Mouse (Mus musculus): ENCODE measurements around the gene Kel. TPM values are rescaled to one million over a fixed set of nuclear protein-coding genes. Genes with fewer than 3 reads are reported as not detected.

Gene Kel
- polyA plus RNA-seq, 1 experiment from 2014 or later = 53.1 TPM

- Histone ChIP-seq H3K4me2 (peak overlapping the region; percentile 24; the same call in 1 of the 2 replicates), H3K4me3 (ENCODE audit: low read depth, low read length) (peak overlapping the region; percentile 40), H3K9ac (ENCODE audit: low read depth, low read length) (peak overlapping the region; percentile 63; the same call in 1 of the 2 replicates), H3K4me1 (ENCODE audit: control insufficient read depth, insufficient read depth, low read length) (no peaks in the 10 kb centered on the region), H3K27ac (ENCODE audit: low read depth, low read length) (peak overlapping the region; percentile 77; the same call in 1 of the 2 replicates), H3K9me3 (replicated peaks; ENCODE audit: control insufficient read depth, low read length) (no peaks in the 10 kb centered on the region), H3K36me3 (ENCODE audit: control insufficient read depth, insufficient read depth, low read length) (no peaks in the 10 kb centered on the region), H3K27me3 (ENCODE audit: control insufficient read depth, insufficient read depth, low read length) (no peaks in the 10 kb centered on the region)
- 73% methylated on average over 2 of the region's 2 CpGs for WGBS (ENCODE audit: insufficient replicate concordance)
- peak; percentile 71 for ATAC-seq (replicated peaks; ENCODE audit: insufficient number of reproducible peaks, low FRiP score, low TSS enrichment)
These were observed 1.2 kb downstream of the Kel start for GRCm38 (mm10) chr6:41702928-41703327.

- Histone ChIP-seq H3K9ac (ENCODE audit: low read depth, low read length) (peak overlapping the region; percentile 46; the same call in 1 of the 2 replicates), H3K36me3 (ENCODE audit: control insufficient read depth, insufficient read depth, low read length) (no peaks in the 10 kb centered on the region), H3K9me3 (replicated peaks; ENCODE audit: control insufficient read depth, low read length) (no peaks in the 10 kb centered on the region), H3K27ac (ENCODE audit: low read depth, low read length) (no peak overlapping the region), H3K27me3 (ENCODE audit: control insufficient read depth, insufficient read depth, low read length) (no peaks in the 10 kb centered on the region), H3K4me1 (ENCODE audit: control insufficient read depth, insufficient read depth, low read length) (no peaks in the 10 kb centered on the region), H3K4me2 (no peak overlapping the region), H3K4me3 (ENCODE audit: low read depth, low read length) (peak overlapping the region; percentile 40)
- ATAC-seq (replicated peaks; ENCODE audit: insufficient number of reproducible peaks, low FRiP score, low TSS enrichment) = no peak
- WGBS (ENCODE audit: insufficient replicate concordance) = 43% methylated on average over 1 of the region's 1 CpGs
These were observed 2.9 kb downstream of the Kel start for GRCm38 (mm10) chr6:41701245-41701644.

GRCm38 (mm10) chr6:41694407-41694806 lies 9.7 kb downstream of the Kel start:
- WGBS (ENCODE audit: insufficient replicate concordance) = 74% methylated on average over 1 of the region's 1 CpGs
- Histone ChIP-seq H3K27ac (ENCODE audit: low read depth, low read length) (no peak overlapping the region), H3K4me2 (no peak overlapping the region), H3K9ac (ENCODE audit: low read depth, low read length) (no peak overlapping the region), H3K9me3 (replicated peaks; ENCODE audit: control insufficient read depth, low read length) (no peaks in the 10 kb centered on the region), H3K36me3 (ENCODE audit: control insufficient read depth, insufficient read depth, low read length) (no peaks in the 10 kb centered on the region), H3K4me3 (ENCODE audit: low read depth, low read length) (no peak overlapping the region), H3K27me3 (ENCODE audit: control insufficient read depth, insufficient read depth, low read length) (no peaks in the 10 kb centered on the region), H3K4me1 (ENCODE audit: control insufficient read depth, insufficient read depth, low read length) (no peaks in the 10 kb centered on the region)
- no peak for ATAC-seq (replicated peaks; ENCODE audit: insufficient number of reproducible peaks, low FRiP score, low TSS enrichment)

GRCm38 (mm10) chr6:41692200-41692599 lies 11.9 kb downstream of the Kel start:
- Histone ChIP-seq H3K4me1 (ENCODE audit: control insufficient read depth, insufficient read depth, low read length) (no peaks in the 10 kb centered on the region), H3K4me3 (ENCODE audit: low read depth, low read length) (no peak overlapping the region), H3K4me2 (no peak overlapping the region), H3K27me3 (ENCODE audit: control insufficient read depth, insufficient read depth, low read length) (no peaks in the 10 kb centered on the region), H3K36me3 (ENCODE audit: control insufficient read depth, insufficient read depth, low read length) (no peaks in the 10 kb centered on the region), H3K9me3 (replicated peaks; ENCODE audit: control insufficient read depth, low read length) (no peaks in the 10 kb centered on the region), H3K9ac (ENCODE audit: low read depth, low read length) (no peak overlapping the region), H3K27ac (ENCODE audit: low read depth, low read length) (no peak overlapping the region)
- ATAC-seq (replicated peaks; ENCODE audit: insufficient number of reproducible peaks, low FRiP score, low TSS enrichment) = no peak

- H3K4me3 ChIP-seq (ENCODE audit: low read depth, low read length) = no peak overlapping the region
- H3K36me3 ChIP-seq (ENCODE audit: control insufficient read depth, insufficient read depth, low read length) = no peaks in the 10 kb centered on the region
- H3K9me3 ChIP-seq (replicated peaks; ENCODE audit: control insufficient read depth, low read length) = no peaks in the 10 kb centered on the region
- WGBS (ENCODE audit: insufficient replicate concordance) = 80% methylated on average over 3 of the region's 3 CpGs
- H3K27me3 ChIP-seq (ENCODE audit: control insufficient read depth, insufficient read depth, low read length) = no peaks in the 10 kb centered on the region
- no peak overlapping the region for H3K9ac ChIP-seq (ENCODE audit: low read depth, low read length)
- H3K4me2 ChIP-seq = no peak overlapping the region
- H3K4me1 ChIP-seq (ENCODE audit: control insufficient read depth, insufficient read depth, low read length) = no peaks in the 10 kb centered on the region
- no peak for ATAC-seq (replicated peaks; ENCODE audit: insufficient number of reproducible peaks, low FRiP score, low TSS enrichment)
- H3K27ac ChIP-seq (ENCODE audit: low read depth, low read length) = no peak overlapping the region
These were observed 18.5 kb downstream of the Kel start for GRCm38 (mm10) chr6:41685596-41685995.

GRCm38 (mm10) chr6:41684911-41685310 lies 19.2 kb downstream of the Kel start:
- no peaks in the 10 kb centered on the region for H3K36me3 ChIP-seq (ENCODE audit: control insufficient read depth, insufficient read depth, low read length)
- no peak overlapping the region for H3K4me2 ChIP-seq
- no peak overlapping the region for H3K27ac ChIP-seq (ENCODE audit: low read depth, low read length)
- H3K4me3 ChIP-seq (ENCODE audit: low read depth, low read length) = no peak overlapping the region
- no peaks in the 10 kb centered on the region for H3K27me3 ChIP-seq (ENCODE audit: control insufficient read depth, insufficient read depth, low read length)
- 43% methylated on average over 5 of the region's 5 CpGs for WGBS (ENCODE audit: insufficient replicate concordance)
- no peaks in the 10 kb centered on the region for H3K9me3 ChIP-seq (replicated peaks; ENCODE audit: control insufficient read depth, low read length)
- no peak overlapping the region for H3K9ac ChIP-seq (ENCODE audit: low read depth, low read length)
- ATAC-seq (replicated peaks; ENCODE audit: insufficient number of reproducible peaks, low FRiP score, low TSS enrichment) = no peak
- no peaks in the 10 kb centered on the region for H3K4me1 ChIP-seq (ENCODE audit: control insufficient read depth, insufficient read depth, low read length)

- Histone ChIP-seq H3K9ac (ENCODE audit: low read depth, low read length) (no peak within 1 kb of the TSS), H3K4me1 (ENCODE audit: control insufficient read depth, insufficient read depth, low read length) (no peaks in the 10 kb centered on the region), H3K27me3 (ENCODE audit: control insufficient read depth, insufficient read depth, low read length) (no peaks in the 10 kb centered on the region), H3K9me3 (replicated peaks; ENCODE audit: control insufficient read depth, low read length) (no peaks in the 10 kb centered on the region), H3K4me3 (ENCODE audit: low read depth, low read length) (no peak within 1 kb of the TSS), H3K36me3 (ENCODE audit: control insufficient read depth, insufficient read depth, low read length) (no peaks in the 10 kb centered on the region), H3K4me2 (no peak within 1 kb of the TSS), H3K27ac (ENCODE audit: low read depth, low read length) (no peak within 1 kb of the TSS)
- ATAC-seq (replicated peaks; ENCODE audit: insufficient number of reproducible peaks, low FRiP score, low TSS enrichment) = no peak
- WGBS (ENCODE audit: insufficient replicate concordance) = 88% methylated on average over 2 of the region's 2 CpGs
These were observed 20.0 kb downstream of the Kel start, which contains the start of gene Llcfc1 for GRCm38 (mm10) chr6:41684131-41684530. TSS of gene Llcfc1 (plus strand) at chr6:41684431.

GRCm38 (mm10) chr6:41681656-41682055 lies 22.5 kb downstream of the Kel start:
- Histone ChIP-seq H3K4me3 (ENCODE audit: low read depth, low read length) (no peak overlapping the region), H3K4me1 (ENCODE audit: control insufficient read depth, insufficient read depth, low read length) (no peaks in the 10 kb centered on the region), H3K27me3 (ENCODE audit: control insufficient read depth, insufficient read depth, low read length) (no peaks in the 10 kb centered on the region), H3K27ac (ENCODE audit: low read depth, low read length) (no peak overlapping the region), H3K9ac (ENCODE audit: low read depth, low read length) (no peak overlapping the region), H3K4me2 (no peak overlapping the region), H3K9me3 (replicated peaks; ENCODE audit: control insufficient read depth, low read length) (no peaks in the 10 kb centered on the region), H3K36me3 (ENCODE audit: control insufficient read depth, insufficient read depth, low read length) (no peaks in the 10 kb centered on the region)
- WGBS (ENCODE audit: insufficient replicate concordance) = 77% methylated on average over 5 of the region's 5 CpGs
- no peak for ATAC-seq (replicated peaks; ENCODE audit: insufficient number of reproducible peaks, low FRiP score, low TSS enrichment)

GRCm38 (mm10) chr6:41680669-41681068 lies 23.5 kb downstream of the Kel start, which contains the start of gene Trpv5:
TSS of gene Trpv5 (minus strand) at chr6:41680769.
- H3K4me2 ChIP-seq = no peak within 1 kb of the TSS
- no peaks in the 10 kb centered on the region for H3K27me3 ChIP-seq (ENCODE audit: control insufficient read depth, insufficient read depth, low read length)
- no peak within 1 kb of the TSS for H3K9ac ChIP-seq (ENCODE audit: low read depth, low read length)
- no peak within 1 kb of the TSS for H3K4me3 ChIP-seq (ENCODE audit: low read depth, low read length)
- no peak for ATAC-seq (replicated peaks; ENCODE audit: insufficient number of reproducible peaks, low FRiP score, low TSS enrichment)
- no peaks in the 10 kb centered on the region for H3K4me1 ChIP-seq (ENCODE audit: control insufficient read depth, insufficient read depth, low read length)
- WGBS (ENCODE audit: insufficient replicate concordance) = 64% methylated on average over 1 of the region's 1 CpGs
- no peaks in the 10 kb centered on the region for H3K9me3 ChIP-seq (replicated peaks; ENCODE audit: control insufficient read depth, low read length)
- H3K27ac ChIP-seq (ENCODE audit: low read depth, low read length) = no peak within 1 kb of the TSS
- no peaks in the 10 kb centered on the region for H3K36me3 ChIP-seq (ENCODE audit: control insufficient read depth, insufficient read depth, low read length)

All from heart, embryonic 11.5 days (tissue).